Mouse (Mus musculus) erythroblast, embryonic 14.5 days (primary cell): ENCODE results near the gene Wnt3a.

ENCODE experiments used
- GATA1 ChIP-seq: IDR thresholded peaks from 2 replicates; pipeline ENCODE4 v1.6.1; 2012; ENCODE audit warnings: low read length, inconsistent platforms, mixed read lengths
- TAL1 ChIP-seq: IDR thresholded peaks from 3 replicates; pipeline ENCODE4 v1.6.1; 2012; ENCODE audit warnings: low read length, inconsistent platforms, mixed read lengths

- TF ChIP-seq TAL1 (no peak), GATA1 (no peak)
Measured at GRCm38 (mm10) chr11:59300185-59300584, 9.6 kb upstream of the Wnt3a start.
